Mouse (Mus musculus): Measurements from ENCODE around the gene Acbd6.

DNA sequence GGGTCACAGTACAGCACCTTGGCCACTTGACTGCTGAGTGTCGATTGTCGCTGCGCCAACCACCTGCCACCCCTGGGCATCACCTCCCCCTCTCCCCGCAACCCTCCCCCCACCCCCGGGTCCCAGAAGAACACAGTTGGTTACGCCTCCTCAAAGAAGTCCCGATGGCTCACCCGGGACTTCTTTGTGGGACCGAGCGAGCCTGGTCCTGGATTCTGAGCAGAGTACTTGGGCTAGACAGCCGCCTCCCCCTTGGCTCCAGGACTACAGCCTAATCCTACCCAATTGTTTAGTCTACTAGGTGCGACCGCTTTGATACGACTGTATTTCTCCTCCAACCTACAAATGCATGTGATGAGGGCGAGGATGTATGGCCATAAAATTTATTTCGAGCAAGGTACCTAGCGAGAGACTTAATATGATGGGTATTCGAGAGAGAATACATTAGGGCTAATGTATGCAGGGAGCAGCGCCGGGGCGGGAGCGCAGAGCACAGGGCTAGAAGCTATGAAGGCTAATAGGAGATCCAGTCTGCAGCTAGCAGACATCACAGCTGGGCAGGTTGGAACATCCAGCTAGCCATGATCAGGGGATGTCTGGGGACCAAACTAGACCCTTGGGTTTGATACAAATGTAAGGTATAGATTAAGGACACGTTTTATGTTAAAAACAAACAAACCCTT lies 171.3 kb downstream of the Acbd6 start:
- no peak for TF ChIP-seq CTCF (IDR thresholded peaks at IDR 0.05; ENCODE audit: insufficient read depth, low read depth, low read length)
- no peak for TF ChIP-seq POLR2A (IDR thresholded peaks at IDR 0.05; ENCODE audit: insufficient read depth, low read depth, low read length)
